In the genomic region with DNA sequence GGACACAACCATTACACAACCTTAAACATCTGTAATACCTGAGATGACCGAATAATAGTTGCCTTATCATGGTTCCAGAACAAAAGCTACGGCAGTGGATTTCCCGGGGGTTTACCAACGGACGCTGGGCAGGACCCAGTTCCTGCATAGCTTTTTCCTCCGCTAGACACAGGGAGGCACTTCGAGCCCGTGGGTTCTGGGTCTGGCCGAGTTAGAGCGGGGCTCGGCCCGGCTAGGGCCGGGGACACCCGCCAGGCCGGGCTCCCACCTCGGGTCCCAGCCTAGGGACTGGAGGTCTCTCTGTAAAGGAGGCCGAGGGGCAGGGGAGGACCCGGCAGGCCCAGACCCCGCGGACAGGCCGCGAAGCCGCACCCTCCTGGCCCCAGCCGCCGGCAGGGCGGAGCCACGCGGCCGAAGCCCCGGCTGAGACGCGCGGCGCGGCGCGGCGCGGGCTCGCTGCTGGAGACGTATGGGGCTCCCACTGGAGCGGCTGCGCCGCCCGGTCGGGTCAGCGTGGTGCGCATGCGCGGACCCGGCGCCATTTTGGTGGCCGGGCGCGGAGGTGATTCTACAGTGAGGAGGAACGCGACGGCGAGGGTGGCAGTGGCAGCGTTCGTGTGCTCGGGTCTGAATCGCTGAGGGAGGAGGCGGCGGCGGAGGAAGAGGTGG, we compare ENCODE assay signal across 8 mouse cellular contexts. TPM values are rescaled to one million over a fixed set of nuclear protein-coding genes. Genes with fewer than 3 reads are reported as not detected.
DNase-seq lines count a peak whose midpoint lies in the region; ATAC-seq and TF ChIP-seq lines count a peak whose summit lies in the region.

A gene (minus strand): TSS at position 434 of the 669 bp plus-strand sequence.
A gene (plus strand): TSS at position 483 of the 669 bp plus-strand sequence.

- peak within 1 kb of the TSS; percentile 78 for H3K4me2 ChIP-seq in embryonic facial prominence, embryonic 14.5 days (ENCODE audit: low read depth, low read length)
- H3K4me2 ChIP-seq in limb, embryonic 14.5 days (replicated peaks; ENCODE audit: low read depth, low read length, severe bottlenecking), result peak within 1 kb of the TSS; percentile 67
- peak within 1 kb of the TSS; percentile 57 for H3K4me2 ChIP-seq in midbrain, postnatal 0 days (ENCODE audit: low read depth, low read length, poor library complexity, severe bottlenecking)

- H3K9ac ChIP-seq in embryonic facial prominence, embryonic 14.5 days (ENCODE audit: low read depth, low read length), result peak within 1 kb of the TSS; percentile 88
- H3K9ac ChIP-seq in limb, embryonic 14.5 days (ENCODE audit: low read depth, low read length, severe bottlenecking), result peak within 1 kb of the TSS; percentile 93
- peak within 1 kb of the TSS; percentile 96 for H3K9ac ChIP-seq in midbrain, postnatal 0 days (replicated peaks; ENCODE audit: low read length, poor library complexity, severe bottlenecking)

- H3K36me3 ChIP-seq in embryonic facial prominence, embryonic 14.5 days (ENCODE audit: control insufficient read depth, insufficient read depth, low read length), result no peaks in the 10 kb centered on the region
- H3K36me3 ChIP-seq in limb, embryonic 14.5 days (ENCODE audit: control insufficient read depth, insufficient read depth, low read length), result no peaks in the 10 kb centered on the region
- H3K36me3 ChIP-seq in midbrain, postnatal 0 days (ENCODE audit: insufficient read depth, low read length), result no peaks in the 10 kb centered on the region

- H3K27ac ChIP-seq in embryonic facial prominence, embryonic 14.5 days (replicated peaks; ENCODE audit: low read depth, low read length), result peak within 1 kb of the TSS; percentile 99
- H3K27ac ChIP-seq in limb, embryonic 14.5 days (replicated peaks; ENCODE audit: low read depth, low read length), result peak within 1 kb of the TSS; percentile 98
- peak within 1 kb of the TSS; percentile 97 for H3K27ac ChIP-seq in midbrain, postnatal 0 days (ENCODE audit: low read depth, low read length)

- under 1% methylated on average over 46 of the region's 66 CpGs for WGBS in embryonic facial prominence, embryonic 14.5 days
- WGBS in limb, embryonic 14.5 days, result 1% methylated on average over 48 of the region's 66 CpGs
- WGBS in midbrain, postnatal 0 days, result under 1% methylated on average over 44 of the region's 66 CpGs

- peak within 1 kb of the TSS; percentile 88 for H3K4me3 ChIP-seq in embryonic facial prominence, embryonic 14.5 days (ENCODE audit: low read depth, low read length)
- peak within 1 kb of the TSS; percentile 72 for H3K4me3 ChIP-seq in limb, embryonic 14.5 days (replicated peaks; ENCODE audit: low read length)
- peak within 1 kb of the TSS; percentile 96 for H3K4me3 ChIP-seq in midbrain, postnatal 0 days (ENCODE audit: low read depth, low read length)

- H3K4me1 ChIP-seq in embryonic facial prominence, embryonic 14.5 days (ENCODE audit: control insufficient read depth, insufficient read depth, low read length), result peaks cover 8% of the 10 kb centered on the region
- H3K4me1 ChIP-seq in limb, embryonic 14.5 days (ENCODE audit: control insufficient read depth, insufficient read depth, low read length), result peaks cover 7% of the 10 kb centered on the region
- peaks cover 3% of the 10 kb centered on the region for H3K4me1 ChIP-seq in midbrain, postnatal 0 days (ENCODE audit: insufficient read depth, low read length)

- TF ChIP-seq POLR2A in limb, embryonic 14.5 days (IDR thresholded peaks at IDR 0.05; ENCODE audit: borderline replicate concordance, extremely low read depth, insufficient read depth, insufficient read length), result peak; percentile 66; the same call in 1 of the 2 replicates

- peak; percentile 98 for ATAC-seq in embryonic facial prominence, embryonic 14.5 days (ENCODE audit: low read depth)
- ATAC-seq in limb, embryonic 14.5 days (ENCODE audit: low FRiP score, low read depth), result peak; percentile 95
- ATAC-seq in midbrain, postnatal 0 days (ENCODE audit: low FRiP score), result peak; percentile 96

- 0 out of 2 replicates have a peak, but pooled peaks have one; percentile 1 for TF ChIP-seq CTCF in midbrain, postnatal 0 days (IDR thresholded peaks at IDR 0.05)

- H3K9me3 ChIP-seq in embryonic facial prominence, embryonic 14.5 days (ENCODE audit: control insufficient read depth, low read length), result no peaks in the 10 kb centered on the region
- H3K9me3 ChIP-seq in limb, embryonic 14.5 days (ENCODE audit: control insufficient read depth, low read length), result no peaks in the 10 kb centered on the region
- no peaks in the 10 kb centered on the region for H3K9me3 ChIP-seq in midbrain, postnatal 0 days (ENCODE audit: low read length)

- DNase-seq in 3T3-L1 (ENCODE audit: low read depth, low spot score), result peak; percentile 86
- peak; percentile 89 to 90 for DNase-seq in adrenal gland, postnatal 4 days (ENCODE audit: low spot score in 2 of 2)
- peak; percentile 95 for DNase-seq in embryonic facial prominence, embryonic 14.5 days (ENCODE audit: low spot score)
- DNase-seq in heart, adult 8-10 months (ENCODE audit: low spot score), result peak; percentile 90
- DNase-seq in kidney, adult 9 months, result peak; percentile 94
- peak; percentile 93 for DNase-seq in limb, embryonic 14.5 days (ENCODE audit: low spot score)
- peak; percentile 94 for DNase-seq in midbrain, postnatal 0 days (ENCODE audit: low spot score)
- peak; percentile 91 to 94 for DNase-seq in spleen, postnatal 14 days (ENCODE audit: low spot score in 2 of 2)

- no peaks in the 10 kb centered on the region for H3K27me3 ChIP-seq in embryonic facial prominence, embryonic 14.5 days (replicated peaks; ENCODE audit: control insufficient read depth, insufficient read depth, low read length)
- H3K27me3 ChIP-seq in limb, embryonic 14.5 days (ENCODE audit: control insufficient read depth, insufficient read depth, low read length), result no peaks in the 10 kb centered on the region
- no peaks in the 10 kb centered on the region for H3K27me3 ChIP-seq in midbrain, postnatal 0 days (ENCODE audit: insufficient read depth, low read length)

RNA-seq across cellular contexts. Expression of the first gene that starts in this region (rescaled TPM):
- total RNA-seq in adrenal gland, postnatal 4 days (2021), result 100 to 1,000 TPM; 115 to 117 TPM
- polyA plus RNA-seq in embryonic facial prominence, embryonic 14.5 days (2014; fragmentation: Nextera tagmentation; extraction: Ambion mirVana), result 144 and 146 TPM in 2 replicates
- total RNA-seq in heart, adult 8-10 months (2022), result 100 to 1,000 TPM in 1 of 4 experiments, 10 to 100 TPM in 3; 92.2 to 104 (median 96.7) TPM
- polyA plus RNA-seq in limb, embryonic 14.5 days (2012; rRNA removed), result 76.7 and 93.7 TPM in 2 replicates
- 137 and 138 TPM in 2 replicates for polyA plus RNA-seq in limb, embryonic 14.5 days (2014; fragmentation: Nextera tagmentation; extraction: Ambion mirVana)
- total RNA-seq in midbrain, postnatal 0 days (2014; rRNA removed), result 189 and 204 TPM in 2 replicates
- 222 and 238 TPM in 2 replicates for polyA plus RNA-seq in midbrain, postnatal 0 days (2015; fragmentation: Nextera tagmentation; extraction: Ambion mirVana)

RNA-seq across cellular contexts. Expression of the second gene that starts in this region (rescaled TPM):
- total RNA-seq in adrenal gland, postnatal 4 days (2021), result 10 to 100 TPM; 84.9 to 85.8 TPM
- polyA plus RNA-seq in embryonic facial prominence, embryonic 14.5 days (2014; fragmentation: Nextera tagmentation; extraction: Ambion mirVana), result 122 and 130 TPM in 2 replicates
- 10 to 100 TPM; 51.6 to 68.1 (median 54.5) TPM for total RNA-seq in heart, adult 8-10 months (2022)
- 70.9 and 107 TPM in 2 replicates for polyA plus RNA-seq in limb, embryonic 14.5 days (2012; rRNA removed)
- polyA plus RNA-seq in limb, embryonic 14.5 days (2014; fragmentation: Nextera tagmentation; extraction: Ambion mirVana), result 134 and 137 TPM in 2 replicates
- 40.4 and 55.0 TPM in 2 replicates for total RNA-seq in midbrain, postnatal 0 days (2014; rRNA removed)
- polyA plus RNA-seq in midbrain, postnatal 0 days (2015; fragmentation: Nextera tagmentation; extraction: Ambion mirVana), result 186 and 194 TPM in 2 replicates

Comparison
In these comparisons a context has a peak if more than half of its experiments do, and no peak if none do; other contexts are left out.
1. Peak in every context shown above with its lines: DNase-seq, ATAC-seq, H3K4me3 ChIP-seq and H3K27ac ChIP-seq.